Mouse (Mus musculus) heart, postnatal 0 days (tissue): ENCODE data around the gene Lrrc42.

ENCODE experiments used
- CTCF ChIP-seq: IDR thresholded peaks from 2 replicates; pipeline ENCODE4 v1.5.1; 2016; ENCODE audit warnings: antibody characterized with exemption, control low read depth, low read depth
- EP300 ChIP-seq: IDR thresholded peaks from 2 replicates; pipeline ENCODE4 v1.6.1; 2016; ENCODE audit warnings: antibody characterized with exemption, low read depth

GRCm38 (mm10) chr4:107193841-107194240 lies 59.5 kb downstream of the Lrrc42 start:
- TF ChIP-seq CTCF (no peak), EP300 (no peak)
